Mouse (Mus musculus) CH12.LX (cell line): ENCODE measurements around the gene Il11ra1.
"Not testable (repeated sequence)": the region's sequence is repeated elsewhere in the genome, so short reads cannot be mapped to it uniquely, and the experiment has no call there.

Source experiments
- CHD1 ChIP-seq: IDR thresholded peaks from 2 replicates; pipeline ENCODE4 v1.6.1; 2012; ENCODE audit warnings: low read depth, low read length, improper control_type of control experiment, inconsistent platforms
- MXI1 ChIP-seq: IDR thresholded peaks from 2 replicates; pipeline ENCODE4 v1.6.1; 2011; ENCODE audit warnings: mild to moderate bottlenecking, low read depth, low read length, improper control_type of control experiment
- POLR2AphosphoS2 ChIP-seq: IDR thresholded peaks from 2 replicates; pipeline ENCODE4 v1.6.1; 2011; ENCODE audit warnings: low read depth, low read length, improper control_type of control experiment
- RCOR1 ChIP-seq: conservative IDR thresholded peaks from 2 replicates; pipeline ENCODE4 v1.6.1; 2012; ENCODE audit warnings: low read depth, mild to moderate bottlenecking, inconsistent platforms, low read length, improper control_type of control experiment

GRCm38 (mm10) chr4:41772946-41773345 is 73.2 kb downstream of the Il11ra1 start:
- not testable (repeated sequence) for TF ChIP-seq MXI1, POLR2AphosphoS2, RCOR1, CHD1
